Mouse (Mus musculus): ENCODE measurements around the gene H2afv.
A peak's percentile ranks its signal among the peaks of the same experiment; 100 is the strongest.

Gene H2afv

GRCm38 (mm10) chr11:6444077-6444853 lies at the start of gene H2afv:
TSS of gene H2afv (minus strand) at chr11:6444443.
- DNase-seq (ENCODE audit: low read depth) = peak; percentile 99

- DNase-seq (ENCODE audit: low read depth) = no peak
Measured at GRCm38 (mm10) chr11:6489691-6490503, 45.7 kb upstream of the H2afv start.

DNA sequence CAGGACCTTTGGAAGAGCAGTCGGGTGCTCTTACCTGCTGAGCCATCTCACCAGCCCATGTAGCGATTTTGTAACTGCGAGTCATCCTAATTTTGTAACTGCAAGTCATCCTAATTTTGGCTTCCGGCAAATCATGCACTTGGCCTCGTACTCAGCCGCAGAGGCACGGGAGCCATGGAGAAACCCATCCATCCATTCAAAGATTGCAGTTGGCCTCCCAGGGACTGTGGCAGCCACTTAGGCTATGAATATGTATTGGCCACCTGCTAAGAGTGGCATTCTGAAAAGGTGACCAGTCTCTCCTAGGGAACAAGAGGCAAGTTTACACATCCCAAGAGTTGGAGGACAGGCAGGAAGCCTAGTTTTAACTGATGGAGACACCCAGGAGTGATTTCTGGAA lies 45.0 kb upstream of the H2afv start:
- DNase-seq (ENCODE audit: low read depth) = no peak

- DNase-seq (ENCODE audit: low read depth) = no peak
Measured at GRCm38 (mm10) chr11:6488041-6488684, 43.9 kb upstream of the H2afv start.

DNA sequence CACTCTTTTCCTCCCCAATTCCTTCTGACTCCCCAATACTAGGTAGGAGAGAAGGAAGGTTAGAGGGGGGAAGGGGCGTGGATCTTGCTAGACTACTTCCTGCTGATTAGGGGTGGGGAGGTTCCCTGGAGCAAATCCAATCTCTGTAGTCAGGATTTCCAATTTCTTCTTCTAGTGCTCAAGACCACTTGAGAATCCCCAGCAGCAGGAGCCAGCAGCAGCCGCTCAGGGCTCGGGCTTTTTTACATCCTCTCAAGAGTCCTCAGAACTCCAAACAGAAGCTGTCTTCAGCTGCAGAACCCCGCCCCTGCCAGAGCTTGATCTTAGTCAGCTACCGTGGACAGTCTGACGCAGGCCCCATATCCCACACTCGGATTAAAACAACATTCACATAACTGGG lies 43.3 kb upstream of the H2afv start:
- DNase-seq (ENCODE audit: low read depth) = no peak

- no peak for DNase-seq (ENCODE audit: low read depth)
Measured at GRCm38 (mm10) chr11:6486916-6487315, 42.7 kb upstream of the H2afv start.

GRCm38 (mm10) chr11:6484244-6484959 lies 40.2 kb upstream of the H2afv start:
- DNase-seq (ENCODE audit: low read depth) = no peak

GRCm38 (mm10) chr11:6483103-6483502 lies 38.9 kb upstream of the H2afv start:
- DNase-seq (ENCODE audit: low read depth) = no peak

DNA sequence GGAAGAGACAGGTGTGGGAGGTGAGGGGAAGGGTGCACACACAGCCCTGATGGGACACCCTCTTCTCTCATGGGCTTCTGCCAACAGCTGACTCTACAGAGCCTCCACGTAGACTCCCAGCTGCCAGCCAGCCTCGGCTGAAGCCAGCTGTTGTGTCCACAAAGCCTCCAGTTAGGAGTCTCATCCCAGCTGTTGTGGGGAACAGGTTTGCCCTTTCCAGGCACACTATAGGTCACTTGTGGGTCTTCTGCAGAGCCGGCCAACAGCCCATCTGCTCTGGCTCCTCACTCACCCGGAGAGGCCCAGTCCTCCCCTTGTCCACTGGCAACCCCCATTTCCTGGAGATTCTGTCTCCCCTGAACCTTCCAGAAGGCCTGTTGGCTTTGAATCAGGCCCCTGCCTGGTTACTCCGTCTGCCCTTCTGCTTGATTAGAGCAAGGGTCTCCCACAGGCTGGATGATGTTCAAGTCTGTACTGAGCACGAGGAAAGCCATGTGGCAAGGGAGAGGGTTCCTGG lies 37.5 kb upstream of the H2afv start:
- DNase-seq (ENCODE audit: low read depth) = no peak

- no peak for DNase-seq (ENCODE audit: low read depth)
Measured at GRCm38 (mm10) chr11:6480681-6481405, 36.6 kb upstream of the H2afv start.

DNA sequence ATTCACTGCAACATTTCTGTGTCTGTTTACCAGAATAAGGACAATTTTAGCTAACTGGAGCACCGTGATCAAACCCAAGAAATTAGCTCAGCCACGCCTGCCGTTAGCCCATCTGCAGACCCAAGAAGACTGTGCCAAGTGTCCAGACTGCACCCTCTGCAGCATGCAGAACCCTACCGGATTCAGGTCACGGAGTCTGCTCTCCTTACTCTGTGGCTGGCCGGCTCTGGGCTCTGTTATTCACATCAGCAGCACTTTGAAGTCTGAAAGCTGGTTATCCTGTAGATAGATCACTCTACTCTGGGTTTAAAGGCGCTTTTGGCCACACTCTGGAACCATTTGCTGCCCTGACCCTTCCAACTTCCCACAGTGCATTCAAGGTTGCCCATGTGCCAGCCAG lies 35.9 kb upstream of the H2afv start:
- DNase-seq (ENCODE audit: low read depth) = no peak

GRCm38 (mm10) chr11:6479231-6479630 lies 35.0 kb upstream of the H2afv start:
- no peak for DNase-seq (ENCODE audit: low read depth)

GRCm38 (mm10) chr11:6477350-6477749 lies 33.1 kb upstream of the H2afv start:
- no peak for DNase-seq (ENCODE audit: low read depth)

GRCm38 (mm10) chr11:6476876-6477275 lies 32.6 kb upstream of the H2afv start:
- DNase-seq (ENCODE audit: low read depth) = no peak

- DNase-seq (ENCODE audit: low read depth) = no peak
Measured at GRCm38 (mm10) chr11:6475867-6476484, 31.7 kb upstream of the H2afv start, which contains the start of gene Purb. TSS of gene Purb (minus strand) at chr11:6475917.

DNA sequence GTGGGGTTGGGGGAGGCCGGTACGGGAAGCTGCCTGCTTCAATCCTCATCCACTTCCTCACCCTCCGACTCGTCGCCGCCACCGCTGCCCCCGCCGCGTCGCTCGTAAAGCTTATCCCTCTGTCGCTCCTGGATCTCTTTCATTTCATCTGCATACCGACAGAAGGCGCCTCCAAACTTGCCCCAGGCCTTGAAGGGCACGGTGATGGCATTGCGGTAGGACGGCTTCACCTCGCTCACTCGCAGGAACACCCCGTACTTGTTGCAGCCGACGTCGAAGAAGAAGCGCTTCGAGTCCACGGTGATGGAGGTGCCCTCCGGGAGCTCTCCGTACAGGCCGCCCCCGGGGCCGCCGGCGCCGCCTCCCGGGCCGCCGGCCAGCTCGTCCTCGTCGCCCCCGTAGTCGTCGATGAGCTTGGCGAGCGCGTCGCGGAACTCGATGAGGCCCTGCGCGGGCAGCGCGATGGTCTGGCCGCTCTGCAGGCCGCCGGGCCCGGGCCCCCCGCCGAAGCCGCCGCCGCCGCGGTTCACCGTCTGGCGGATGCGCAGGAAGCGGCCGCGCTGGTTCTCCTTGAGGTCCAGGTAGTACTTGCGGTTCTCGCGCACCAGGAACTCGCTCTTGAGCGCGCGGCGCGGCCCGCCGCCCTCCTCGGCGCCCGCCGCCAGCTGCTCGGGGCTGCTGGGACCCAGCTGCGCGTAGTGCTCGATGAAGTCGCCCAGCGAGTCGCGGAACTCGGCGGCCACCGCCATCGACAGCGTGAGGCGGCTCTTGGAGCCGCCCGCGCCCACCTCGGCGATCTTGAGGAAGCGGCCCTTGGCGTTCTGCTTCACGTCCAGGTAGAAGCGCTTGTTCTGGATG lies 30.9 kb upstream of the H2afv start:
- no peak for DNase-seq (ENCODE audit: low read depth)

- no peak for DNase-seq (ENCODE audit: low read depth)
Measured at GRCm38 (mm10) chr11:6474381-6474780, 30.1 kb upstream of the H2afv start.

- DNase-seq (ENCODE audit: low read depth) = no peak
Measured at GRCm38 (mm10) chr11:6472076-6472475, 27.8 kb upstream of the H2afv start.

GRCm38 (mm10) chr11:6471493-6471892 lies 27.2 kb upstream of the H2afv start:
- DNase-seq (ENCODE audit: low read depth) = no peak

DNA sequence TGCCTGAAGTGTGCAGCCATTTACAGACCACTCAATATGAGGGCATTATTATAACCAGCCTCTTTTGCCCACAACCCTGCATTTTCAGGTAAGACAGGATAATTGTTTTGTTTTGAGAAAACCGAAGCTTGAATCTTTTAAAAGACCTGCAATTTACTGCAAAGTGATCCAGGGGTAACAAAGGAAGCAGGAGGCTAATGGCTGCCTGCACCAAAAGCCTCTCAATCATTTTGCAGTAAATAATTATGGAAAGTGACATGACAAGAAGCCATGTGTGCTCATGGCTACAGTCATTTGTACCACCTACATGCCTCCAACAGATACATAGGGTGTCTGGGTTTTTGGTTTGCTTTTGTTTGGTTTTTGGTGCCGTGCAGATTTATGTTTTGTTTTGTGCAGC lies 26.8 kb upstream of the H2afv start:
- DNase-seq (ENCODE audit: low read depth) = no peak
